Mouse (Mus musculus): ENCODE results near the gene Ifrd2. TPM values are rescaled to one million over a fixed set of nuclear protein-coding genes. Genes with fewer than 3 reads are reported as not detected.

Ifrd2 gene
- total and polyA plus RNA-seq, 3 experiments: 147 to 292 TPM; not detected in 1

GRCm38 (mm10) chr9:107635279-107636028 is 48.0 kb downstream of the Ifrd2 start, which contains the start of gene Gnai2:
Gene Gnai2 (minus strand): TSS chr9:107635367.
- peak; percentile 98 for DNase-seq (ENCODE audit: low read depth, low spot score)
- H3K9me3 ChIP-seq (replicated peaks; ENCODE audit: insufficient read depth, low read length): no peaks in the 10 kb centered on the region
- H3K9ac ChIP-seq (ENCODE audit: control insufficient read depth, low read depth, low read length, poor library complexity, severe bottlenecking): peak within 1 kb of the TSS; percentile 98
- H3K4me3 ChIP-seq (ENCODE audit: control insufficient read depth in 1 of 2, insufficient read depth in 1 of 2, low read depth in 2 of 2, low read length in 2 of 2): peak within 1 kb of the TSS; percentile 73 to 88
- H3K79me2 ChIP-seq (ENCODE audit: control insufficient read depth, insufficient read depth, low read length, poor library complexity): peaks cover 44% of the 10 kb centered on the region
- peak within 1 kb of the TSS; percentile 94 for H3K27ac ChIP-seq (ENCODE audit: control insufficient read depth, low read depth, low read length)
- peaks cover 0 to 23% of the 10 kb centered on the region in 2 experiments; a peak in 2 of 4 replicates for H3K4me1 ChIP-seq (ENCODE audit: control insufficient read depth in 1 of 2, insufficient read depth in 2 of 2, low read length in 2 of 2)
- H3K36me3 ChIP-seq (ENCODE audit: control insufficient read depth in 1 of 2, insufficient read depth in 2 of 2, low read length in 2 of 2): peaks cover 0 to 12% of the 10 kb centered on the region in 2 experiments; a peak in 2 of 4 replicates
- TF ChIP-seq MAX (IDR thresholded peaks at IDR 0.05; ENCODE audit: low read length) (peak; percentile 47; the same call in 1 of the 2 replicates), TCF12 (IDR thresholded peaks at IDR 0.05; ENCODE audit: low read depth, low read length) (peak; percentile 79), POLR2A (IDR thresholded peaks at IDR 0.05; ENCODE audit: control insufficient read depth in 1 of 2, insufficient read depth in 1 of 2, low read depth in 1 of 2, low read length in 2 of 2, poor library complexity in 1 of 2) (peak in 1 of 2 experiments; percentile 80; a peak in 3 of 4 replicates), MAZ (IDR thresholded peaks at IDR 0.05; ENCODE audit: low read depth, low read length) (no peak; the same call in none of the 2 replicates), MXI1 (IDR thresholded peaks at IDR 0.05; ENCODE audit: low read depth, low read length) (no peak; the same call in 1 of the 2 replicates), NELFE (IDR thresholded peaks at IDR 0.05; ENCODE audit: low read depth, low read length) (peak; percentile 84), POLR2AphosphoS2 (IDR thresholded peaks at IDR 0.05; ENCODE audit: low read length) (peak; percentile 56; the same call in 1 of the 2 replicates), SIN3A (IDR thresholded peaks at IDR 0.05; ENCODE audit: low read length) (peak; percentile 40), TBP (IDR thresholded peaks at IDR 0.05; ENCODE audit: low read depth, low read length) (peak; percentile 79), CTCF (IDR thresholded peaks at IDR 0.05 in 2 of 3, conservative IDR thresholded peaks at IDR 0.05 in 1 of 3; ENCODE audit: control insufficient read depth in 1 of 3, insufficient read depth in 1 of 3, low read depth in 2 of 3, low read length in 3 of 3, poor library complexity in 1 of 3, severe bottlenecking in 1 of 3) (peak in 1 of 3 experiments; percentile 23; a peak in 1 of 6 replicates), ZMIZ1 (IDR thresholded peaks at IDR 0.05; ENCODE audit: low read depth, low read length) (peak; percentile 93), ELF1 (IDR thresholded peaks at IDR 0.05; ENCODE audit: low read depth, low read length) (peak; percentile 38; the same call in 1 of the 2 replicates), GATA1 (IDR thresholded peaks at IDR 0.05; ENCODE audit: low read depth, low read length) (no peak), HCFC1 (IDR thresholded peaks at IDR 0.05; ENCODE audit: low read depth, low read length) (peak; percentile 31), USF2 (IDR thresholded peaks at IDR 0.05; ENCODE audit: borderline replicate concordance in 1 of 2, insufficient read depth in 1 of 2, low read depth in 1 of 2, low read length in 2 of 2) (peak; percentile 10 to 68; a peak in 1 of 4 replicates), TAL1 (IDR thresholded peaks at IDR 0.05; ENCODE audit: low read length) (no peak), USF1 (IDR thresholded peaks at IDR 0.05; ENCODE audit: low read depth, low read length) (peak; percentile 92)
- H3K27me3 ChIP-seq (ENCODE audit: control insufficient read depth in 1 of 2, insufficient read depth in 2 of 2, low read length in 2 of 2): no peaks in the 10 kb centered on the region

- Histone ChIP-seq H3K27ac (ENCODE audit: control insufficient read depth, low read depth, low read length) (no peak overlapping the region), H3K4me1 (ENCODE audit: control insufficient read depth in 1 of 2, insufficient read depth in 2 of 2, low read length in 2 of 2) (peaks cover 0 to 26% of the 10 kb centered on the region in 2 experiments; a peak in 2 of 4 replicates), H3K79me2 (ENCODE audit: control insufficient read depth, insufficient read depth, low read length, poor library complexity) (peaks cover 29% of the 10 kb centered on the region), H3K9me3 (replicated peaks; ENCODE audit: insufficient read depth, low read length) (no peaks in the 10 kb centered on the region), H3K4me3 (ENCODE audit: control insufficient read depth in 1 of 2, insufficient read depth in 1 of 2, low read depth in 2 of 2, low read length in 2 of 2) (no peak overlapping the region), H3K9ac (ENCODE audit: control insufficient read depth, low read depth, low read length, poor library complexity, severe bottlenecking) (no peak overlapping the region), H3K36me3 (ENCODE audit: control insufficient read depth in 1 of 2, insufficient read depth in 2 of 2, low read length in 2 of 2) (peaks cover 0 to 11% of the 10 kb centered on the region in 2 experiments; a peak in 2 of 4 replicates), H3K27me3 (ENCODE audit: control insufficient read depth in 1 of 2, insufficient read depth in 2 of 2, low read length in 2 of 2) (no peaks in the 10 kb centered on the region)
- TF ChIP-seq BHLHE40 (IDR thresholded peaks at IDR 0.05; ENCODE audit: borderline replicate concordance, low read depth, low read length) (no peak), TBP (IDR thresholded peaks at IDR 0.05; ENCODE audit: low read depth, low read length) (no peak), MEF2A (IDR thresholded peaks at IDR 0.05; ENCODE audit: extremely low read depth, insufficient replicate concordance, low read depth, low read length, poor library complexity, severe bottlenecking) (no peak), USF1 (IDR thresholded peaks at IDR 0.05; ENCODE audit: low read depth, low read length) (no peak), MYB (IDR thresholded peaks at IDR 0.05; ENCODE audit: low read depth, low read length) (no peak), GATA1 (IDR thresholded peaks at IDR 0.05; ENCODE audit: low read depth, low read length) (no peak), POLR2A (IDR thresholded peaks at IDR 0.05; ENCODE audit: control insufficient read depth in 1 of 2, insufficient read depth in 1 of 2, low read depth in 1 of 2, low read length in 2 of 2, poor library complexity in 1 of 2) (no peak), ETS1 (IDR thresholded peaks at IDR 0.05; ENCODE audit: low read depth, low read length) (no peak), SIN3A (IDR thresholded peaks at IDR 0.05; ENCODE audit: low read length) (no peak), CHD2 (IDR thresholded peaks at IDR 0.05; ENCODE audit: low read length) (no peak), NELFE (IDR thresholded peaks at IDR 0.05; ENCODE audit: low read depth, low read length) (no peak), MXI1 (IDR thresholded peaks at IDR 0.05; ENCODE audit: low read depth, low read length) (no peak), MAX (IDR thresholded peaks at IDR 0.05; ENCODE audit: low read length) (no peak)
- no peak for DNase-seq (ENCODE audit: low read depth, low spot score)
These were observed 49.6 kb downstream of the Ifrd2 start for GRCm38 (mm10) chr9:107637070-107637469.

Measured in MEL (cell line).